ENCODE assay signal across 18 mouse cellular contexts in genomic region chr16:94652091-94652713, GRCm38 (mm10).
A peak's percentile ranks its signal among the peaks of the same experiment; 100 is the strongest.
DNase-seq lines count a peak whose midpoint lies in the region; ATAC-seq lines count a peak whose summit lies in the region.
"Had no signal": no experiment of that assay in that cellular context is flagged by ENCODE, and none has a peak within 500 bp of the region (broad histone marks: within the 10 kb centered on the region; RNA-seq: fewer than 3 reads in every experiment).

No protein-coding gene starts in this region.

- H3K27me3 ChIP-seq in forebrain, embryonic 13.5 days = no peaks in the 10 kb centered on the region
- no peaks in the 10 kb centered on the region for H3K27me3 ChIP-seq in forebrain, embryonic 11.5 days (ENCODE audit: control insufficient read depth, insufficient read depth, low read length)
- H3K27me3 ChIP-seq in hindbrain, embryonic 13.5 days = no peaks in the 10 kb centered on the region
- no peaks in the 10 kb centered on the region for H3K27me3 ChIP-seq in hindbrain, embryonic 11.5 days (ENCODE audit: control insufficient read depth, insufficient read depth, low read length)
- no peaks in the 10 kb centered on the region for H3K27me3 ChIP-seq in midbrain, embryonic 12.5 days
- H3K27me3 ChIP-seq in midbrain, embryonic 15.5 days (replicated peaks) = no peaks in the 10 kb centered on the region
- H3K27me3 ChIP-seq: heart, embryonic 13.5 days; megakaryocyte, embryonic 14.5 days had no signal

- no peaks in the 10 kb centered on the region for H3K9me3 ChIP-seq in forebrain, embryonic 13.5 days (replicated peaks)
- no peaks in the 10 kb centered on the region for H3K9me3 ChIP-seq in forebrain, embryonic 11.5 days (ENCODE audit: control insufficient read depth, low read length)
- no peaks in the 10 kb centered on the region for H3K9me3 ChIP-seq in hindbrain, embryonic 13.5 days
- H3K9me3 ChIP-seq in hindbrain, embryonic 11.5 days (ENCODE audit: control insufficient read depth, low read length) = no peaks in the 10 kb centered on the region
- no peaks in the 10 kb centered on the region for H3K9me3 ChIP-seq in midbrain, embryonic 12.5 days
- H3K9me3 ChIP-seq in midbrain, embryonic 15.5 days = no peaks in the 10 kb centered on the region
- H3K9me3 ChIP-seq: forebrain, embryonic 10.5 days; heart, embryonic 13.5 days; megakaryocyte, embryonic 14.5 days had no signal

- H3K27ac ChIP-seq in forebrain, embryonic 13.5 days = 0 out of 2 replicates have a peak overlapping the region, but pooled peaks have one; percentile 14
- H3K27ac ChIP-seq in forebrain, embryonic 11.5 days (ENCODE audit: low read depth, low read length) = no peak overlapping the region
- no peak overlapping the region for H3K27ac ChIP-seq in hindbrain, embryonic 13.5 days
- H3K27ac ChIP-seq in hindbrain, embryonic 11.5 days (ENCODE audit: low read depth, low read length) = no peak overlapping the region
- 0 out of 2 replicates have a peak overlapping the region, but pooled peaks have one; percentile 25 for H3K27ac ChIP-seq in midbrain, embryonic 12.5 days (replicated peaks)
- no peak overlapping the region for H3K27ac ChIP-seq in midbrain, embryonic 15.5 days
- H3K27ac ChIP-seq: forebrain, embryonic 10.5 days; heart, embryonic 13.5 days; liver, embryonic 14.5 days had no signal

- H3K36me3 ChIP-seq in forebrain, embryonic 13.5 days (ENCODE audit: poor library complexity, severe bottlenecking) = no peaks in the 10 kb centered on the region
- H3K36me3 ChIP-seq in forebrain, embryonic 11.5 days (ENCODE audit: control insufficient read depth, insufficient read depth, low read length) = no peaks in the 10 kb centered on the region
- H3K36me3 ChIP-seq in hindbrain, embryonic 13.5 days = no peaks in the 10 kb centered on the region
- H3K36me3 ChIP-seq in hindbrain, embryonic 11.5 days (ENCODE audit: control insufficient read depth, insufficient read depth, low read length) = no peaks in the 10 kb centered on the region
- H3K36me3 ChIP-seq in midbrain, embryonic 12.5 days = no peaks in the 10 kb centered on the region
- no peaks in the 10 kb centered on the region for H3K36me3 ChIP-seq in midbrain, embryonic 15.5 days (replicated peaks)
- H3K36me3 ChIP-seq: forebrain, embryonic 10.5 days; heart, embryonic 13.5 days had no signal

- no peak for DNase-seq in forebrain, embryonic 11.5 days (ENCODE audit: low spot score)
- no peak for DNase-seq in hindbrain, embryonic 11.5 days (ENCODE audit: low spot score)
- peak; percentile 70 for DNase-seq in telencephalon, adult 2 months (ENCODE audit: low read depth, low spot score)
- no peak for DNase-seq in cerebellum, adult 18-20 months
- DNase-seq: cerebellum, adult 2 months; kidney, adult 11 months; kidney, postnatal 25 days; right cerebral cortex, postnatal 14 days; thymus, postnatal 4 days had no signal

- WGBS in forebrain, embryonic 13.5 days = 78% methylated on average over 4 of the region's 4 CpGs
- 83% methylated on average over 4 of the region's 4 CpGs for WGBS in forebrain, embryonic 11.5 days
- 80% methylated on average over 4 of the region's 4 CpGs for WGBS in hindbrain, embryonic 13.5 days
- WGBS in hindbrain, embryonic 11.5 days = 84% methylated on average over 4 of the region's 4 CpGs
- 79% methylated on average over 4 of the region's 4 CpGs for WGBS in midbrain, embryonic 12.5 days
- WGBS in midbrain, embryonic 15.5 days = 76% methylated on average over 4 of the region's 4 CpGs

- no peak overlapping the region for H3K4me2 ChIP-seq in forebrain, embryonic 13.5 days
- H3K4me2 ChIP-seq in forebrain, embryonic 11.5 days (ENCODE audit: low read depth, low read length, severe bottlenecking) = no peak overlapping the region
- H3K4me2 ChIP-seq in hindbrain, embryonic 13.5 days = no peak overlapping the region
- H3K4me2 ChIP-seq in hindbrain, embryonic 11.5 days (replicated peaks; ENCODE audit: low read depth, low read length) = no peak overlapping the region
- no peak overlapping the region for H3K4me2 ChIP-seq in midbrain, embryonic 12.5 days (replicated peaks)
- H3K4me2 ChIP-seq in midbrain, embryonic 15.5 days = no peak overlapping the region
- H3K4me2 ChIP-seq: heart, embryonic 13.5 days had no signal

- no peak overlapping the region for H3K4me3 ChIP-seq in forebrain, embryonic 13.5 days
- H3K4me3 ChIP-seq in forebrain, embryonic 11.5 days (ENCODE audit: low read depth, low read length) = no peak overlapping the region
- no peak overlapping the region for H3K4me3 ChIP-seq in hindbrain, embryonic 13.5 days
- no peak overlapping the region for H3K4me3 ChIP-seq in hindbrain, embryonic 11.5 days (ENCODE audit: low read depth, low read length)
- H3K4me3 ChIP-seq in midbrain, embryonic 12.5 days = no peak overlapping the region
- H3K4me3 ChIP-seq in midbrain, embryonic 15.5 days = no peak overlapping the region
- H3K4me3 ChIP-seq: forebrain, embryonic 10.5 days; heart, embryonic 13.5 days; megakaryocyte, embryonic 14.5 days had no signal

- no peak for ATAC-seq in forebrain, embryonic 13.5 days
- no peak for ATAC-seq in forebrain, embryonic 11.5 days (replicated peaks; ENCODE audit: low FRiP score)
- ATAC-seq in hindbrain, embryonic 13.5 days (ENCODE audit: low FRiP score) = no peak
- ATAC-seq in hindbrain, embryonic 11.5 days (ENCODE audit: low FRiP score) = no peak
- no peak for ATAC-seq in midbrain, embryonic 12.5 days (ENCODE audit: low FRiP score, low read depth)
- ATAC-seq in midbrain, embryonic 15.5 days (replicated peaks) = no peak
- ATAC-seq: hindbrain, embryonic 16.5 days had no signal

- H3K9ac ChIP-seq in forebrain, embryonic 13.5 days = no peak overlapping the region
- no peak overlapping the region for H3K9ac ChIP-seq in forebrain, embryonic 11.5 days (ENCODE audit: low read length)
- H3K9ac ChIP-seq in hindbrain, embryonic 13.5 days = 0 out of 2 replicates have a peak overlapping the region, but pooled peaks have one; percentile 49
- H3K9ac ChIP-seq in hindbrain, embryonic 11.5 days (ENCODE audit: low read depth, low read length) = no peak overlapping the region
- no peak overlapping the region for H3K9ac ChIP-seq in midbrain, embryonic 12.5 days (replicated peaks)
- no peak overlapping the region for H3K9ac ChIP-seq in midbrain, embryonic 15.5 days
- H3K9ac ChIP-seq: heart, embryonic 13.5 days; liver, embryonic 14.5 days had no signal

- H3K4me1 ChIP-seq in forebrain, embryonic 13.5 days = peaks cover 48% of the 10 kb centered on the region
- H3K4me1 ChIP-seq in forebrain, embryonic 11.5 days (replicated peaks; ENCODE audit: control insufficient read depth, insufficient read depth, low read length) = no peaks in the 10 kb centered on the region
- H3K4me1 ChIP-seq in hindbrain, embryonic 13.5 days (replicated peaks) = peaks cover 52% of the 10 kb centered on the region
- no peaks in the 10 kb centered on the region for H3K4me1 ChIP-seq in hindbrain, embryonic 11.5 days (replicated peaks; ENCODE audit: control insufficient read depth, insufficient read depth, low read length)
- H3K4me1 ChIP-seq in midbrain, embryonic 12.5 days = peaks cover 20% of the 10 kb centered on the region; the same call in 1 of the 2 replicates
- H3K4me1 ChIP-seq in midbrain, embryonic 15.5 days = peaks cover 32% of the 10 kb centered on the region

Comparison
In these comparisons a context has a peak if more than half of its experiments do, and no peak if none do; other contexts are left out.
1. H3K27ac ChIP-seq: peak in forebrain, embryonic 13.5 days (single experiment) and midbrain, embryonic 12.5 days (single experiment); none in forebrain, embryonic 11.5 days (single experiment), hindbrain, embryonic 13.5 days (single experiment), hindbrain, embryonic 11.5 days (single experiment) and midbrain, embryonic 15.5 days (single experiment).